In the genomic region with DNA sequence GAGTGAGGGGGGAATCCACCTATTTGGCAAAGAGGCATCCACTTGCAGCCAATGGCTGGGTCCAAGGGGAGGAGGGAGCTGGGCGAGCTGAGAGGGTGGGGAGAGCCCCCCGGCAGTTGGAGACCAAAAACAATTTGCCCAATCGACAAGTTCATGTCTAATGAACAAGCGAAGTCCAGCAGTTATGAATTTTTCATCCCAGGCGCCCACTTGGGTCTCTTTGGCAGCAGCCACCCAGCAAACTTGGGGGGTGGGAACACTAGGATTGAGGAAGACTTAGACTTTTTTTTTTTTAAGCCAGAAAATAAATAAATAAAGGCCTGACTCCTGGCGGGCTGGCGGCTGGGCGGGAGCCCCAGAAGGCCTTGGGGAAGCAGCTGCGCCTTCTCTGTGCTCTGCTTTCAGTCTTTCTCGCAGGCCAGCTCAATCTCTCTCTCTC, we compare ENCODE assay signal across 9 mouse cellular contexts. TPM values are rescaled to one million over a fixed set of nuclear protein-coding genes. Genes with fewer than 3 reads are reported as not detected.
DNase-seq lines count a peak whose midpoint lies in the region; ATAC-seq lines count a peak whose summit lies in the region.
"Had no signal": no experiment of that assay in that cellular context is flagged by ENCODE, and none has a peak within 500 bp of the region (broad histone marks: within the 10 kb centered on the region; RNA-seq: fewer than 3 reads in every experiment).

No protein-coding gene starts in this region.

- no peaks in the 10 kb centered on the region for H3K36me3 ChIP-seq in neural tube, embryonic 14.5 days (ENCODE audit: control insufficient read depth, insufficient read depth, low read length)

- WGBS in neural tube, embryonic 14.5 days, result 2% methylated on average over 10 of the region's 10 CpGs

- ATAC-seq in neural tube, embryonic 14.5 days (ENCODE audit: low read depth), result peak; percentile 61; the same call in 1 of the 2 replicates
- ATAC-seq in megakaryocyte-erythroid progenitor cell, adult 5-6 weeks (replicated peaks; ENCODE audit: low FRiP score, low TSS enrichment, poor library complexity, severe bottlenecking), result no peak

- no peak overlapping the region; the same call in 1 of the 2 replicates for H3K4me2 ChIP-seq in neural tube, embryonic 14.5 days (ENCODE audit: low read depth, low read length)

- H3K4me3 ChIP-seq in neural tube, embryonic 14.5 days (ENCODE audit: low read depth, low read length), result no peak overlapping the region
- H3K4me3 ChIP-seq: erythroblast, embryonic 14.5 days had no signal

- H3K27ac ChIP-seq in neural tube, embryonic 14.5 days (ENCODE audit: low read depth, low read length), result peak overlapping the region; percentile 90

- H3K9ac ChIP-seq in neural tube, embryonic 14.5 days (replicated peaks; ENCODE audit: low read depth, low read length), result 0 out of 2 replicates have a peak overlapping the region, but pooled peaks have one; percentile 3

- H3K27me3 ChIP-seq in neural tube, embryonic 14.5 days (ENCODE audit: control insufficient read depth, insufficient read depth, low read length), result peaks cover 28% of the 10 kb centered on the region

- DNase-seq in adrenal gland, postnatal 10 days, result peak; percentile 45
- no peak for DNase-seq in adrenal gland, adult 18-20 months (ENCODE audit: low spot score in 2 of 2)
- peak; percentile 68 for DNase-seq in urinary bladder, postnatal 14 days (ENCODE audit: low spot score)
- DNase-seq in urinary bladder, postnatal 10 days (ENCODE audit: low spot score), result no peak
- DNase-seq in heart, adult 9 months (ENCODE audit: low spot score in 2 of 2), result peak; percentile 77 to 80
- DNase-seq in kidney, postnatal 4 days, result peak; percentile 66 to 78

- no peaks in the 10 kb centered on the region for H3K9me3 ChIP-seq in neural tube, embryonic 14.5 days (ENCODE audit: control insufficient read depth, low read length)

- peaks cover 21% of the 10 kb centered on the region; the same call in 1 of the 2 replicates for H3K4me1 ChIP-seq in neural tube, embryonic 14.5 days (ENCODE audit: control insufficient read depth, insufficient read depth, low read length)

RNA-seq across cellular contexts. Expression of a gene that starts 25.7 kb away (rescaled TPM):
- total RNA-seq in adrenal gland, postnatal 10 days (2021), result 100 to 1,000 TPM; 145 to 200 TPM
- total RNA-seq in adrenal gland, adult 18-20 months (2021), result 100 to 1,000 TPM in 1 of 2 experiments, 10 to 100 TPM in 1; 92.2 to 127 TPM
- 68.2 and 91.5 TPM in 2 replicates for polyA plus RNA-seq in neural tube, embryonic 14.5 days (2014; fragmentation: Nextera tagmentation; extraction: Ambion mirVana)
- total RNA-seq in megakaryocyte-erythroid progenitor cell, adult 5-6 weeks (2014; fragmentation: Nextera tagmentation), result 73.4 and 79.7 TPM in 2 replicates
- 13.3 and 26.0 TPM in 2 replicates for total RNA-seq in megakaryocyte-erythroid progenitor cell, adult 5-6 weeks (2017)

RNA-seq across cellular contexts. Expression of a gene that starts 48.1 kb away (rescaled TPM):
- total RNA-seq in adrenal gland, postnatal 10 days (2021), result 1 to 10 TPM; 5.0 to 6.9 TPM
- 10 to 100 TPM; 10.6 to 10.8 TPM for total RNA-seq in adrenal gland, adult 18-20 months (2021)
- polyA plus RNA-seq in neural tube, embryonic 14.5 days (2014; fragmentation: Nextera tagmentation; extraction: Ambion mirVana), result 12.3 and 16.9 TPM in 2 replicates
- 4.7 TPM in 2 replicates for total RNA-seq in megakaryocyte-erythroid progenitor cell, adult 5-6 weeks (2014; fragmentation: Nextera tagmentation)
- 3.5 and 3.7 TPM in 2 replicates for total RNA-seq in megakaryocyte-erythroid progenitor cell, adult 5-6 weeks (2017)

RNA-seq across cellular contexts. Expression of a gene that starts 51.7 kb away (rescaled TPM):
- total RNA-seq in adrenal gland, postnatal 10 days (2021), result under 1 TPM; 0.51 to 0.88 TPM
- under 1 TPM; 0.45 to 0.76 TPM for total RNA-seq in adrenal gland, adult 18-20 months (2021)
- polyA plus RNA-seq in neural tube, embryonic 14.5 days (2014; fragmentation: Nextera tagmentation; extraction: Ambion mirVana), result 0.76 and 1.8 TPM in 2 replicates
- 25.7 and 28.1 TPM in 2 replicates for total RNA-seq in megakaryocyte-erythroid progenitor cell, adult 5-6 weeks (2014; fragmentation: Nextera tagmentation)
- 8.2 and 11.4 TPM in 2 replicates for total RNA-seq in megakaryocyte-erythroid progenitor cell, adult 5-6 weeks (2017)

RNA-seq across cellular contexts. Expression of a gene that starts 56.8 kb away (rescaled TPM):
- total RNA-seq in adrenal gland, postnatal 10 days (2021), result 10 to 100 TPM; 39.2 to 40.0 TPM
- total RNA-seq in adrenal gland, adult 18-20 months (2021), result 10 to 100 TPM; 62.0 to 71.1 TPM
- polyA plus RNA-seq in neural tube, embryonic 14.5 days (2014; fragmentation: Nextera tagmentation; extraction: Ambion mirVana), result 33.1 and 39.8 TPM in 2 replicates
- total RNA-seq in megakaryocyte-erythroid progenitor cell, adult 5-6 weeks (2014; fragmentation: Nextera tagmentation), result 28.3 and 31.1 TPM in 2 replicates
- 53.1 and 61.8 TPM in 2 replicates for total RNA-seq in megakaryocyte-erythroid progenitor cell, adult 5-6 weeks (2017)

Comparison
In these comparisons a context has a peak if more than half of its experiments do, and no peak if none do; other contexts are left out.
1. DNase-seq: peak in adrenal gland, postnatal 10 days (single experiment), urinary bladder, postnatal 14 days (single experiment), heart, adult 9 months (2 of 2) and kidney, postnatal 4 days (2 of 2); none in adrenal gland, adult 18-20 months (0 of 2) and urinary bladder, postnatal 10 days (single experiment).
2. RNA of a gene that starts 51.7 kb away (total RNA-seq): 8.2 to 28.1 TPM in megakaryocyte-erythroid progenitor cell, adult 5-6 weeks; 0.51 to 0.88 TPM in adrenal gland, postnatal 10 days and 0.45 to 0.76 TPM in adrenal gland, adult 18-20 months; every median in the first group is over 4 times any median in the second.